In the genomic region with DNA sequence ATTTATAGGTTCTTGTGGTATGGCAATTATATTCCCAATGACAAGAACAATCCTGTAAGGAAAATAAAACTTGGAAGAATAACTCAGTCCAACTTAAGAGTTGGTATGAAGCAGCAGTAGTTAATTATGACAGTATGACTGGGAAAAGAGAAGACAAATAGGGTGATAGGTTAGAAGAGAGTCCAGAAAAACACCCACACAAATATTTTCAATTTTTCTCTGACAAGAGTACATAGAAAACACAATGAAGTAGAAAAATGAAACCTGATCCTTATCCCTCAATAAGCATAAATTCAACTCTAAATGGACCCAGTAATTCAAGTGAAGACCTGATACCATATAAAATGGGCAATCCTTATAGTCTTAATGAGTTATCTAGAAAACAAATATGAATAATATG, we compare ENCODE assay signal across 12 mouse cellular contexts.
"Had no signal": no experiment of that assay in that cellular context is flagged by ENCODE, and none has a peak within 500 bp of the region (broad histone marks: within the 10 kb centered on the region; RNA-seq: fewer than 3 reads in every experiment).

No protein-coding gene starts in this region.

- DNase-seq: left cerebral cortex, postnatal 4 days; liver; liver, embryonic 13.5 days; liver, postnatal 0 days; lung, adult 18-20 months; lung, adult 2 months; lung, embryonic 14.5 days; lung, postnatal 10 days; lung, postnatal 14 days; lung, postnatal 36 days; lung, postnatal 4 days; midbrain, embryonic 14.5 days had no signal
